Mouse (Mus musculus): Measurements from ENCODE around the gene Gm21985. TPM values are rescaled to one million over a fixed set of nuclear protein-coding genes. Genes with fewer than 3 reads are reported as not detected.
"Not testable (repeated sequence)": the region's sequence is repeated elsewhere in the genome, so short reads cannot be mapped to it uniquely, and the experiment has no call there.

The Gm21985 gene
- polyA plus RNA-seq, 1 experiment from 2014 or later, result not detected

DNA sequence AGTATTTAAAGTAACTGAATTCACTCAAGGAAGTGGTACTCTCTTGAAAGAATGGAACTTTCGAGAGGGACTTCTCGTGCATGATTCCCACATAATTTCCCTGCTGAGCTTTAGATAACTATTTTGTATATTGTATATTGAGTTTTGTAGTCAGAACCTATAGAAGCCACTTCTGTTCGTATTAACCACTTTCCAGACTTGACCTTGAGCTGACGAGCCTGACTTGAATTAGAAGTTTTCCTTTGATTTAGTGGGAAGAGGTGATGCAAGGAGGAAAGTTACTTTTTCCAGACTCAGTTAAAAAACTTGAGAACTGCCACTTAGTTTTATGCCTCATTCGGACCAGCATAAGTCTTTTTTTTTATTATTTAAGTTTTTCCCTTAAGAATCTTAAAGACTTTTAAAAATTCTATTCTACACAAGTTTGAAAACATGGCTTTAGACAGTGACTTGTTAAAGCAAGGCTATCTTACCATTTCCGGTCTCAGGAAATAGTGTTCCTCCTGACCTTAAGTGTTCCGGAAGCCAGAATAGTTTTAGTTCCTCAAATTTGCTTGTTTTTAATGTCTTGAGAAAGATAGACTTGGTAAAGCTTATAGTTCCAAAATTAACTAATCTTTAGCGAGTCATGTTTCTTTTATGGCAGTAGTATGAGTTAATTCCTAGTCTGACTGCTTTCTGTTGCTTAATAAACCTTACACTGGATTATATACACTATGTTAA is 1.6 kb downstream of the Gm21985 start:
- Histone ChIP-seq H3K27me3 (no peaks in the 10 kb centered on the region), H3K4me1 (replicated peaks) (peaks cover 68% of the 10 kb centered on the region), H3K27ac (replicated peaks) (no peak overlapping the region), H3K4me2 (peak overlapping the region; percentile 80), H3K9me3 (no peaks in the 10 kb centered on the region), H3K9ac (no peak overlapping the region), H3K4me3 (peak overlapping the region; percentile 86), H3K36me3 (no peaks in the 10 kb centered on the region)
- 79% methylated on average over 8 of the region's 8 CpGs for WGBS
- ATAC-seq (ENCODE audit: low FRiP score, low read depth), result no peak

DNA sequence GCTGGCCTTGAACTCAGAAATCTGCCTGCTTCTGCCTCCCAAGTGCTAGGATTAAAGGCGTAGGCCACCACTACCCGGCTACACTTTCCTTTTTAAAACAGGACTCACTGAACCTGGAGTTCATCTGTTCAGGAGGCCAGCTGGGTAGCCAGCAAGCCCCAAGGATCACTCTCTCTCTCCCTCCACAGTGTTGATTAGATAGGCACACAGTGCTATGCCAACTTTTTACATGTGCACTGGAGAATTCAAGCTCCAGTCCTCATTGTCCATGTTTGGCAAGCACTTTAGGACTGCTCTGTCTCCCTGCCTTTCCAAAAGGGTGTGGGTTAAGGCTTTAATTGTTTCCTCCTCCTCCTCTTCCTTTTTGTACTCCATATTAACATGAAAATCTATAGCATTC is 3.9 kb downstream of the Gm21985 start:
- Histone ChIP-seq H3K4me3 (no peak overlapping the region), H3K27ac (replicated peaks) (no peak overlapping the region), H3K27me3 (no peaks in the 10 kb centered on the region), H3K9ac (no peak overlapping the region), H3K4me1 (replicated peaks) (peaks cover 50% of the 10 kb centered on the region), H3K36me3 (no peaks in the 10 kb centered on the region), H3K9me3 (no peaks in the 10 kb centered on the region), H3K4me2 (peak overlapping the region; percentile 0; the same call in 1 of the 2 replicates)
- no peak for ATAC-seq (ENCODE audit: low FRiP score, low read depth)
- 90% methylated on average over 2 of the region's 2 CpGs for WGBS

DNA sequence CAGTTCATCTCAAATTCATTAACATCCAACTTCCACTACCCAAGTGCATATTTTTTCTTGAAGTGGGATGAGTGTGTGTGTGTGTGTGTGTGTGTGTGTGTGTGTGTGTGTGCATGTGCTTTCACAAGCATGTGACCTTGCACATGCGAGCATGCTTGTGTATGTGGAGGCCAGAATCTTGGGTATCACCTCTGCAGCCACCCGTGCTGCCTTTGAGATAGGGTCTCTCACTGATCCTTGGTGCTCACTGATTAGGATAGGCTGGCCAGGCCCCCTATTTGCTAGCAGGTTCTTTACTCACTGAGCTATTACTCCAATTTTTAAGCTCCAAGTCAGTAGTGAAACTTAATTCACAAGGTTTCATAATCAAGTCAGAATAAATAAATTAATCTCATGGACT is 6.8 kb downstream of the Gm21985 start:
- 92% methylated on average over 2 of the region's 2 CpGs for WGBS
- ATAC-seq (ENCODE audit: low FRiP score, low read depth), result no peak
- no peak overlapping the region for H3K4me2 ChIP-seq
- H3K9ac ChIP-seq, result no peak overlapping the region
- no peak overlapping the region for H3K27ac ChIP-seq (replicated peaks)
- no peak overlapping the region for H3K4me3 ChIP-seq
- no peaks in the 10 kb centered on the region for H3K9me3 ChIP-seq
- H3K4me1 ChIP-seq (replicated peaks), result peaks cover 32% of the 10 kb centered on the region
- no peaks in the 10 kb centered on the region for H3K36me3 ChIP-seq
- H3K27me3 ChIP-seq, result no peaks in the 10 kb centered on the region

DNA sequence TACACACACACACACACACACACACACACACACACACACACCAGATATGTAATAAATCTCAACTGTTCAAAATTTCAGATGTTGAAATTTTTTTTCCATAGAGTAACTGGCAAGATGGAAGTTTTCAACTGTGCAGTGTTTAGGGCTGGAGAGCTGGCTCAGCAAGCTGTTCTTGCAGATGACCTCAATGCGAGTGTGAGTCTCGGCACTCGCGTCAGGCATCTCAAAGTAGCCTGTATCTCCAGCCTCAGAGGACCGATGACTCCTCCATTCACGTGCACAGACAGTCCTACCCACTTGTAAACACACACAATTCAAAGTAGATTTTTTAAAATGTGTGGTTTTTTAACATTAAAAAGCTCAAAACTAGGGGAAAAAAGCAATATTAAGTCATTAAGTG is 7.4 kb downstream of the Gm21985 start:
- H3K4me1 ChIP-seq (replicated peaks), result peaks cover 27% of the 10 kb centered on the region
- H3K27me3 ChIP-seq, result no peaks in the 10 kb centered on the region
- no peak overlapping the region for H3K4me3 ChIP-seq
- ATAC-seq (ENCODE audit: low FRiP score, low read depth), result no peak
- H3K36me3 ChIP-seq, result no peaks in the 10 kb centered on the region
- H3K9ac ChIP-seq, result no peak overlapping the region
- no peak overlapping the region for H3K27ac ChIP-seq (replicated peaks)
- no peak overlapping the region for H3K4me2 ChIP-seq
- H3K9me3 ChIP-seq, result no peaks in the 10 kb centered on the region
- 88% methylated on average over 6 of the region's 6 CpGs for WGBS

DNA sequence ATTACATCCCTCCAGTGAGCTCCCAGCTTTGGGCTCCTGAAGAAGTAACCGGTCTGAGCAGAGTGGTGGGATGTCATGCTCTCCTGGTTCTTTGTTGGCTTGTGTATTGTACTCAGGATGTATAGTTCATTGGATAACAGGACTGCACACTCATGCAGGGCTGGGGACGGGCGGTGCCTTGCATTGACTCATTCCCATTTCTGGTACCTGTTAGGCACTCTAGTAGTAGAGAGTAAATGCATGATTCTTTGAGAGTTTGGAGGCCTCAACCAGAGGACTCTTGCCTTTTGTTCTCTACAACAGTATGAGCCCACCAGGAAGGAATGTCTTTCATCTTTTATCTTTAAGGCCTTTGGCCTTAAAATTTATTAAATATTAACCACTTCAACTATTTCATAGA is 10.8 kb downstream of the Gm21985 start:
- Histone ChIP-seq H3K4me3 (no peak overlapping the region), H3K4me2 (no peak overlapping the region), H3K27ac (replicated peaks) (no peak overlapping the region), H3K27me3 (no peaks in the 10 kb centered on the region), H3K4me1 (replicated peaks) (peaks cover under 1% of the 10 kb centered on the region; the same call in 1 of the 2 replicates), H3K36me3 (no peaks in the 10 kb centered on the region), H3K9me3 (no peaks in the 10 kb centered on the region), H3K9ac (no peak overlapping the region)
- WGBS, result 89% methylated on average over 3 of the region's 3 CpGs
- ATAC-seq (ENCODE audit: low FRiP score, low read depth), result no peak

DNA sequence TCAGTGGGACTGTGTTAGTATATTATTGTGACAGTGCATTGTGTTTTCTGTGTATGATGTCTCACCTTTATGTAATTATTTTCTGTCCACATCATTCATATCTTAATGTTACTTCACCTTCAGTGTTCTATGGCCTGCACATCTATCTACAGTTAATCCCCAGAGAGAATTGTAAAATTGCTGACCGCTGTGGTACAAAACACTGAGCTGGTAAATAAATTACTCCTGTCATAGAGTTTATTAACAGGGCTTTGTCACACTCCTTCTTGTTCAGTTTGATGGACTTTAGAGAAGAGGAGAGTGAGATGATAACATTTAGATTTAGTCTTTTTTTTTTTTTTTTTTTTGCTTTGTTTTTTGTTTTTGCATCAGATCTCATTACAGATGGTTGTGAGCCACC is 16.7 kb downstream of the Gm21985 start:
- no peak for ATAC-seq (ENCODE audit: low FRiP score, low read depth)
- no peaks in the 10 kb centered on the region for H3K27me3 ChIP-seq
- WGBS, result 74% methylated on average over 1 of the region's 1 CpGs

DNA sequence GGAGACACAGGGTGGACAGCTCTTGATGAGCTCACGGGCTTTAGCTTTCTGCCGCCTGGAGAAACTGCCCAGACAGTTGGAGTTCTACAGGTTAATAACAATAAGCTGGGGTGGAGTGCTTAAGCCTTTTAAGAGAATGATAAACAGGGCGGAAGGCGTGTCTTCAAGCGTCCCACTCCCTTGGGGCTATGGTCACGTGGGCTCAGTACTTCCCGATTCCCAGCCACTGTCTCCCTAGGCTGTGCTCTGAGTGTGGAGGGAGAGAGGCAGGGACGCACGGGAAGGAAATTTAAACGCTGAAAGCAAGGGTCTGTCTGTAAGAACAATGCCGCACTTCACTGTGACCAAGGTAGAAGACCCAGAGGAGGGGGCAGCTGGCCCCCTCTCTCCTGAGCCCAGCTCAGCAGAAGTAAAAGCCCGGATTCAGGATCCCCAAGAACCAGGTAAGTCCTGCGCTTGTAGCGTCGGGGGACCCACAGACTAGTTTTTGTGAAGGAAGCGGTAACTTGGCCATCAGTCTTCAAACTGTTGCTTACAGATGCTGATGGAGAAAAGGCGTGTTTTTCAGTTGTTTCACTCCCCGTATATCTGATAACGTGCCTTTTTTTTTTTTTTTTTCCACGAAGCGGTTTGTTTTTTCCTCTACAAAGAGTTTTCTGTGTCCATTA is 18.4 kb downstream of the Gm21985 start:
- 1% methylated on average over 21 of the region's 21 CpGs for WGBS
- H3K9ac ChIP-seq, result peak overlapping the region; percentile 33; the same call in 1 of the 2 replicates
- ATAC-seq (ENCODE audit: low FRiP score, low read depth), result peak; percentile 74; the same call in 1 of the 2 replicates
- H3K9me3 ChIP-seq, result no peaks in the 10 kb centered on the region
- no peaks in the 10 kb centered on the region for H3K27me3 ChIP-seq
- H3K36me3 ChIP-seq, result no peaks in the 10 kb centered on the region
- no peak overlapping the region for H3K27ac ChIP-seq (replicated peaks)
- H3K4me3 ChIP-seq, result peak overlapping the region; percentile 38
- H3K4me2 ChIP-seq, result peak overlapping the region; percentile 73
- peaks cover 13% of the 10 kb centered on the region for H3K4me1 ChIP-seq (replicated peaks)

More for the DNA sequence above, 16.7 kb downstream of the Gm21985 start:
- Histone ChIP-seq H3K9me3 (no peaks in the 10 kb centered on the region), H3K4me2 (no peak overlapping the region), H3K4me3 (no peak overlapping the region), H3K4me1 (replicated peaks) (peaks cover 13% of the 10 kb centered on the region), H3K36me3 (no peaks in the 10 kb centered on the region), H3K9ac (no peak overlapping the region), H3K27ac (replicated peaks) (no peak overlapping the region)

DNA sequence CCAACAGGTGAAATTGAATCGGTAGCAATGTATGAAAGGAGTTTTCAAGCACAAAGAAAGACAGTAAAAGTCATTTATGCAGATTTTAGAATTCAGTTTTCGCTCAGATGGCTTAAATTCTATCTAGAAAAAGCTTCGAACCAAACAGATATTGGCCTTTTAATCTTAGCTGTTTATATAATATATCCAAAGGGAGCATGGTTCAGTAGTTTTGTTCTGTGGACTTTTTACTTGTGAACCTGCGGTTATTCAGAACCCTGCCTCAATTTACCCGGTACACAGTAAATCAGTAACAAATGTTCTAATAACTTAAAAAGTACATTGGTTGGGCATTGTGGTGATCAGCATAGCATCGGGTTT is 18.9 kb downstream of the Gm21985 start:
- Histone ChIP-seq H3K27me3 (no peaks in the 10 kb centered on the region), H3K4me3 (peak overlapping the region; percentile 38), H3K4me2 (peak overlapping the region; percentile 73), H3K4me1 (replicated peaks) (peaks cover 13% of the 10 kb centered on the region), H3K36me3 (no peaks in the 10 kb centered on the region), H3K27ac (replicated peaks) (no peak overlapping the region), H3K9ac (no peak overlapping the region), H3K9me3 (no peaks in the 10 kb centered on the region)
- no peak for ATAC-seq (ENCODE audit: low FRiP score, low read depth)
- 62% methylated on average over 6 of the region's 6 CpGs for WGBS

DNA sequence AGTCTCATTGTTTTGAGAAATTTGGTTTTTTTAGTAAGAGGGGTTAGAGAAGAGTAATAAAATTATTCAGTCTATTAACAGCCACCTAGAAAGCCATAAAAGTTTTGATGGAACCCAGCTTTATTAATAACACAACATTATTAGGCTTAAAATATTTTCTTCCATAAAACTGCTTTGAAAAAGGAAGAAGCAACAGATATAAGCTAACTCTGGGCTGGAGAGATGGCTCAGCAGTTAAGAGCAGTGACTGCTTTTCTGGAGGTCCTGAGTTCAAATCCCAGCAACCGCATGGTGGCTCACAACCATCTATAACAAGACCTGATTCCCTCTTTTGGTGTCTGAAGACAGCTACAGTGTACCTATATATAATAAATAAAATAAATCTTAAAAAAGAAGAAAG is 19.9 kb downstream of the Gm21985 start:
- H3K4me1 ChIP-seq (replicated peaks), result peaks cover 13% of the 10 kb centered on the region
- 95% methylated on average over 1 of the region's 1 CpGs for WGBS
- H3K36me3 ChIP-seq; H3K4me2 ChIP-seq; H3K27ac ChIP-seq (replicated peaks); H3K4me3 ChIP-seq; H3K9me3 ChIP-seq; ATAC-seq (ENCODE audit: low FRiP score, low read depth); H3K27me3 ChIP-seq; H3K9ac ChIP-seq: not testable (repeated sequence)

DNA sequence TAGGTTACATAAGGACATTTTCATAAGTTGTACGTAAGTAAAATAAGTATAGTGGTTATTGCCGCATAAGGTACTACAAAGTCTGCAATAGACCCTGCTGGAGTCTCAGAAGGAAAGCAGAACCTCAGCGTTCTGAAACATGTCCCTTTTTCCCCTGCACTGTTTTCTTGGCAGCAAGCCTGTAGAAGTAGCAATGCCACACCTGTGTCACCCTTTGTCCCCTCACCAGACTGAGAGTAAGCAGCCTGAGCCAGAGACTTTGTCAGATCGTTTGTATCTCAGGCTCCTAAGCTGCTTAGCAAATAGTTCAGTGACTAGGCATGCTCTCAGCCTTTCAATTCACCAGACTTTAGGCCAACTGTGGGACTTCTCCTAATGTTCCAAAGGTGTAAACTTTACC is 20.9 kb downstream of the Gm21985 start:
- 75% methylated on average over 4 of the region's 4 CpGs for WGBS
- no peak for ATAC-seq (ENCODE audit: low FRiP score, low read depth)
- no peak overlapping the region for H3K4me3 ChIP-seq

DNA sequence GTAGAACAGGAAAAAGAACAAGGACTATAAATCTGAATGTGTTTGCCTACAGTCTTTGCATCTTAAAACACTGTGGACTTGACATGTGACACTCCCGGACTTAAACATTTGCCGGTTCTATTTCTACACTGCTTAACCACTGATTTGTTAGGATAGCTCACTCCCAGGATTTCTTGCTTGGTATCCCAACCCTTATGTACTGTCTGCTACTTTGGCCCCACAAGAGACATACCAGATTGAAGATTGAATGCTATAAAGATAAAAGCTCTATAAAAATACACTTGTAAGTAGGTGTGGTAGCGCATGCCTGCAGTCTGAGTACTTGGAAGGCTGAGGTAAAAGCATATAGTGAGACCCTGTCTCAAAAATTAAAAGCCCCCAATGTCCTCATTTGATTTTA is 23.4 kb downstream of the Gm21985 start:
- Histone ChIP-seq H3K4me2 (no peak overlapping the region), H3K9me3 (no peaks in the 10 kb centered on the region), H3K27me3 (no peaks in the 10 kb centered on the region), H3K36me3 (no peaks in the 10 kb centered on the region), H3K4me1 (replicated peaks) (peaks cover 7% of the 10 kb centered on the region), H3K4me3 (no peak overlapping the region), H3K9ac (no peak overlapping the region), H3K27ac (replicated peaks) (no peak overlapping the region)
- ATAC-seq (ENCODE audit: low FRiP score, low read depth), result no peak
- WGBS, result 96% methylated on average over 3 of the region's 3 CpGs

More for the DNA sequence above, 20.9 kb downstream of the Gm21985 start:
- no peaks in the 10 kb centered on the region for H3K27me3 ChIP-seq
- H3K4me1 ChIP-seq (replicated peaks), result peaks cover 13% of the 10 kb centered on the region
- H3K9me3 ChIP-seq, result no peaks in the 10 kb centered on the region
- no peak overlapping the region for H3K4me2 ChIP-seq
- no peak overlapping the region for H3K27ac ChIP-seq (replicated peaks)
- no peak overlapping the region for H3K9ac ChIP-seq
- H3K36me3 ChIP-seq, result no peaks in the 10 kb centered on the region

DNA sequence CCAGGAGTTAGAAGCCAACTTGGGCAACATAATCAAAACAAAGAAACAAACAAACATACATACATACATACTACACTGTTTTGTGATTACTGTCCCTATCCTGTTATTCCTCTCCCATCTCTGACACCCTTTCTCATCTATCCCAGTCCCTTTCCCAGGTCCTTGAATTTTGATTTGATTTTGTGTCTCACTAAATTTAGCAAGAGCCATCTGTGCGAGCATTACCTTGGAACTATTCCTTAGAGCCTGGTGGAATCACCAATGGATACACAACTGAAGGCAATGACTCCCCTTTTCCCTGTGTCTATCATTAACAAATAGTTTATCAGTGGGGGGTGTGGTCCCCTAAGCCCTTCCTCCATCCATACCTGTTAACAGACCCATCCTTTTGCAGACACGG is 26.7 kb downstream of the Gm21985 start:
- Histone ChIP-seq H3K4me2 (no peak overlapping the region), H3K4me1 (replicated peaks) (no peaks in the 10 kb centered on the region), H3K4me3 (no peak overlapping the region), H3K9ac (no peak overlapping the region), H3K36me3 (no peaks in the 10 kb centered on the region), H3K9me3 (no peaks in the 10 kb centered on the region), H3K27me3 (no peaks in the 10 kb centered on the region), H3K27ac (replicated peaks) (no peak overlapping the region)
- no peak for ATAC-seq (ENCODE audit: low FRiP score, low read depth)
- WGBS, result 93% methylated on average over 2 of the region's 2 CpGs
